Comparison of ENCODE assay signal across 11 mouse cellular contexts in genomic region chr11:6198449-6198848, GRCm38 (mm10). TPM values are rescaled to one million over a fixed set of nuclear protein-coding genes. Genes with fewer than 3 reads are reported as not detected.
DNase-seq lines count a peak whose midpoint lies in the region; ATAC-seq and TF ChIP-seq lines count a peak whose summit lies in the region.
"Had no signal": no experiment of that assay in that cellular context is flagged by ENCODE, and none has a peak within 500 bp of the region (broad histone marks: within the 10 kb centered on the region; RNA-seq: fewer than 3 reads in every experiment).

No protein-coding gene starts in this region.

- peak overlapping the region; percentile 85 for H3K4me2 ChIP-seq in liver, embryonic 14.5 days (ENCODE audit: low read depth)

- 50% methylated on average over 4 of the region's 4 CpGs for WGBS in liver, embryonic 14.5 days (ENCODE audit: insufficient replicate concordance)

- H3K9me3 ChIP-seq in liver, embryonic 14.5 days (ENCODE audit: control insufficient read depth, low read length): no peaks in the 10 kb centered on the region

- H3K9ac ChIP-seq in liver, embryonic 14.5 days (replicated peaks): peak overlapping the region; percentile 13; the same call in 1 of the 2 replicates

- TF ChIP-seq POLR2A in testis, adult 2 months (IDR thresholded peaks at IDR 0.05; ENCODE audit: control insufficient read depth, low read depth, low read length): no peak

- no peaks in the 10 kb centered on the region; the same call in 1 of the 2 replicates for H3K4me1 ChIP-seq in testis, adult 2 months (ENCODE audit: control insufficient read depth, insufficient read depth, low read length)
- peaks cover 9 to 13% of the 10 kb centered on the region in 2 experiments for H3K4me1 ChIP-seq in liver, embryonic 14.5 days (replicated peaks; ENCODE audit: control insufficient read depth in 2 of 2, insufficient read depth in 2 of 2, low read length in 1 of 2)

- no peak for TF ChIP-seq EP300 in liver, embryonic 14.5 days (IDR thresholded peaks at IDR 0.05; ENCODE audit: low read depth)

- peak overlapping the region; percentile 87 for H3K4me3 ChIP-seq in gastrocnemius, adult 2 months
- H3K4me3 ChIP-seq in testis, adult 2 months (ENCODE audit: control insufficient read depth, low read depth, low read length): peak overlapping the region; percentile 63
- peak overlapping the region in 1 of 2 experiments; percentile 14; a peak in 1 of 4 replicates for H3K4me3 ChIP-seq in liver, embryonic 14.5 days (ENCODE audit: insufficient read depth in 1 of 2, low read depth in 2 of 2, low read length in 2 of 2)

- H3K27ac ChIP-seq in gastrocnemius, adult 2 months: no peak overlapping the region
- H3K27ac ChIP-seq in testis, adult 2 months (ENCODE audit: control insufficient read depth, insufficient read depth, low read depth, low read length): no peak overlapping the region
- H3K27ac ChIP-seq in liver, embryonic 14.5 days: no peak overlapping the region

- TF ChIP-seq CTCF in gastrocnemius, adult 2 months (IDR thresholded peaks at IDR 0.05): no peak
- no peak for TF ChIP-seq CTCF in testis, adult 2 months (IDR thresholded peaks at IDR 0.05; ENCODE audit: control insufficient read depth, insufficient read depth, insufficient replicate concordance, low read depth, low read length)
- TF ChIP-seq CTCF in liver, embryonic 14.5 days (IDR thresholded peaks at IDR 0.05; ENCODE audit: low read depth): no peak

- DNase-seq in gastrocnemius, adult 2 months: no peak
- no peak for DNase-seq in gastrocnemius, postnatal 14 days
- DNase-seq in testis, postnatal 14 days (ENCODE audit: low spot score): no peak
- DNase-seq in liver, embryonic 14.5 days (ENCODE audit: low read depth in 3 of 3, low spot score in 3 of 3): no peak
- DNase-seq in ovary, postnatal 14 days (ENCODE audit: low spot score): no peak
- DNase-seq in right cerebral cortex, adult 2 months (ENCODE audit: low spot score in 2 of 2): no peak
- DNase-seq in adrenal gland, postnatal 36 days: no peak
- DNase-seq: adrenal gland, adult 2 months had no signal

- no peaks in the 10 kb centered on the region for H3K27me3 ChIP-seq in testis, adult 2 months (ENCODE audit: control insufficient read depth, insufficient read depth, low read length)
- no peaks in the 10 kb centered on the region for H3K27me3 ChIP-seq in liver, embryonic 14.5 days (ENCODE audit: control insufficient read depth, insufficient read depth, low read length)

- intact Hi-C loops in gastrocnemius, adult 2 months (cut with DNase I): no loop called here
- intact Hi-C loops in gastrocnemius, postnatal 14 days (cut with DNase I; ENCODE audit: low total_unique reads): no loop called here

- no peaks in the 10 kb centered on the region for H3K36me3 ChIP-seq in testis, adult 2 months (ENCODE audit: control insufficient read depth, insufficient read depth, low read length)
- no peaks in the 10 kb centered on the region for H3K36me3 ChIP-seq in liver, embryonic 14.5 days (replicated peaks; ENCODE audit: control insufficient read depth, insufficient read depth, low read depth)

- no peak for ATAC-seq in liver, embryonic 14.5 days (ENCODE audit: insufficient read depth)

RNA-seq across cellular contexts. Expression of gene A730071L15Rik, which starts 1.4 kb away (rescaled TPM):
- under 1 TPM; 0.15 to 0.20 TPM for total RNA-seq in gastrocnemius, adult 2 months (2021)
- total RNA-seq in gastrocnemius, postnatal 14 days (2021): under 1 TPM in 1 of 2 experiments, not detected in 1; 0.21 TPM
- 0.74 and 0.79 TPM in 2 replicates for polyA plus RNA-seq in testis, adult 2 months (2012; rRNA removed)
- polyA plus RNA-seq in liver, embryonic 14.5 days (2012; rRNA removed): 0.04 and 0.05 TPM in 2 replicates
- polyA plus RNA-seq in liver, embryonic 14.5 days (2014; fragmentation: Nextera tagmentation; extraction: Ambion mirVana): not detected in 2 replicates
- total RNA-seq in adrenal gland, postnatal 36 days (2021): under 1 TPM in 1 of 2 experiments, not detected in 1; 0.16 TPM
- total RNA-seq: left cerebral cortex, postnatal 14 days had no signal
- polyA plus RNA-seq: adrenal gland, adult 2 months; small intestine, adult 2 months had no signal

RNA-seq across cellular contexts. Expression of gene Nudcd3, which starts 1.8 kb away (rescaled TPM):
- 10 to 100 TPM; 64.3 to 67.9 TPM for total RNA-seq in gastrocnemius, adult 2 months (2021)
- total RNA-seq in gastrocnemius, postnatal 14 days (2021): 10 to 100 TPM; 54.4 to 57.1 TPM
- polyA plus RNA-seq in testis, adult 2 months (2012; rRNA removed): 21.7 and 23.5 TPM in 2 replicates
- 10.2 TPM in 2 replicates for polyA plus RNA-seq in liver, embryonic 14.5 days (2012; rRNA removed)
- 9.3 and 11.9 TPM in 2 replicates for polyA plus RNA-seq in liver, embryonic 14.5 days (2014; fragmentation: Nextera tagmentation; extraction: Ambion mirVana)
- total RNA-seq in adrenal gland, postnatal 36 days (2021): 10 to 100 TPM; 55.4 to 64.7 TPM

RNA-seq across cellular contexts. Expression of gene Npc1l1, which starts 31.5 kb away (rescaled TPM):
- under 1 TPM; 0.31 to 0.36 TPM for total RNA-seq in gastrocnemius, adult 2 months (2021)
- total RNA-seq in gastrocnemius, postnatal 14 days (2021): under 1 TPM; 0.06 to 0.13 TPM
- 0.63 and 0.64 TPM in 2 replicates for polyA plus RNA-seq in testis, adult 2 months (2012; rRNA removed)
- 0.11 and 0.13 TPM in 2 replicates for polyA plus RNA-seq in liver, embryonic 14.5 days (2012; rRNA removed)
- polyA plus RNA-seq in liver, embryonic 14.5 days (2014; fragmentation: Nextera tagmentation; extraction: Ambion mirVana): 0.08 and 0.19 TPM in 2 replicates
- total RNA-seq in adrenal gland, postnatal 36 days (2021): under 1 TPM; 0.07 TPM
- total RNA-seq: adrenal gland, adult 2 months had no signal
